Mouse (Mus musculus) hindlimb bud, embryonic 11.5 days (tissue): Measurements from ENCODE around the gene Cd81.

ENCODE experiments used
- DNase-seq: peaks from one replicate; pipeline ENCODE4 v3.0.0-alpha.2; 2012; ENCODE audit warnings: low read depth, low spot score; ENCODE audit errors: extremely low spot score

Cd81 gene

GRCm38 (mm10) chr7:143052626-143053007, at the start of gene Cd81:
Gene Cd81, plus strand, starts transcription at chr7:143052739.
- no peak for DNase-seq

- DNase-seq = no peak
Observed at GRCm38 (mm10) chr7:143004727-143005343, 47.7 kb upstream of the Cd81 start, which contains the start of gene Tspan32. Gene Tspan32, plus strand, starts transcription at chr7:143005046.

- no peak for DNase-seq
Observed at GRCm38 (mm10) chr7:143005344-143006096, 47.0 kb upstream of the Cd81 start.

- no peak for DNase-seq
Observed at GRCm38 (mm10) chr7:143006097-143006755, 46.3 kb upstream of the Cd81 start.

GRCm38 (mm10) chr7:143006756-143007598, 45.6 kb upstream of the Cd81 start:
- DNase-seq = no peak

GRCm38 (mm10) chr7:143007599-143008369, 44.8 kb upstream of the Cd81 start:
- peak; percentile 87 for DNase-seq

- DNase-seq = peak; percentile 47
Observed at GRCm38 (mm10) chr7:143008370-143008926, 44.1 kb upstream of the Cd81 start.

GRCm38 (mm10) chr7:143008996-143009665, 43.4 kb upstream of the Cd81 start:
- peak; percentile 58 for DNase-seq

GRCm38 (mm10) chr7:143009996-143010395, 42.5 kb upstream of the Cd81 start:
- no peak for DNase-seq

- no peak for DNase-seq
Observed at GRCm38 (mm10) chr7:143011226-143011625, 41.3 kb upstream of the Cd81 start.

GRCm38 (mm10) chr7:143012230-143012875, 40.2 kb upstream of the Cd81 start:
- DNase-seq = no peak

- no peak for DNase-seq
Observed at GRCm38 (mm10) chr7:143013420-143014178, 38.9 kb upstream of the Cd81 start.

- no peak for DNase-seq
Observed at GRCm38 (mm10) chr7:143014862-143015659, 37.5 kb upstream of the Cd81 start.

GRCm38 (mm10) chr7:143015755-143016423, 36.6 kb upstream of the Cd81 start:
- DNase-seq = no peak

GRCm38 (mm10) chr7:143016424-143017142, 36.0 kb upstream of the Cd81 start:
- DNase-seq = no peak

- no peak for DNase-seq
Observed at GRCm38 (mm10) chr7:143017181-143017580, 35.4 kb upstream of the Cd81 start.
